Mouse (Mus musculus): ENCODE measurements at regions not wholly inside any gene's neighbourhood (a gene's known extent, or its start where the extent isn't known, plus 50 kb on each side); places are given as distances from the start of the nearest gene placed in this dataset.

- no peak for TF ChIP-seq CTCF (IDR thresholded peaks at IDR 0.05; ENCODE audit: borderline replicate concordance, insufficient read depth, low read depth, low read length)
- TF ChIP-seq POLR2A (IDR thresholded peaks at IDR 0.05; ENCODE audit: borderline replicate concordance, insufficient read depth, low read length), result no peak
Measured at GRCm38 (mm10) chr15:64535160-64535559, 282.3 kb upstream of the Gm21798 start.
